Mouse (Mus musculus) gastrocnemius, adult 8-10 months (tissue): ENCODE results near the gene Gm12166. TPM values are rescaled to one million over a fixed set of nuclear protein-coding genes. Genes with fewer than 3 reads are reported as not detected.
"Not testable (repeated sequence)": the region's sequence is repeated elsewhere in the genome, so short reads cannot be mapped to it uniquely, and the experiment has no call there.

Source experiments
- DNase-seq, 2 experiments: peaks; one replicate each; pipeline ENCODE4 v3.0.0; 2022; ENCODE audit warnings: low spot score in 2 of 2
- total RNA-seq, 4 experiments: library from RNA; stranded (reverse); gene quantifications; 2 replicates each; pipeline ENCODE4 v1.2.4; 2022

The Gm12166 gene
- total RNA-seq, 4 experiments from 2014 or later: 0.86 to 1.9 (median 1.2) TPM; not detected in 1

- DNase-seq: peak; percentile 26 to 33
Observed at GRCm38 (mm10) chr11:46056770-46057411, 4.8 kb upstream of the Gm12166 start.

- DNase-seq: peak; percentile 50 to 57
Observed at GRCm38 (mm10) chr11:46055896-46056769, 4.0 kb upstream of the Gm12166 start, which contains the start of gene Adam19. Gene Adam19 (plus strand): TSS chr11:46055992.

DNA sequence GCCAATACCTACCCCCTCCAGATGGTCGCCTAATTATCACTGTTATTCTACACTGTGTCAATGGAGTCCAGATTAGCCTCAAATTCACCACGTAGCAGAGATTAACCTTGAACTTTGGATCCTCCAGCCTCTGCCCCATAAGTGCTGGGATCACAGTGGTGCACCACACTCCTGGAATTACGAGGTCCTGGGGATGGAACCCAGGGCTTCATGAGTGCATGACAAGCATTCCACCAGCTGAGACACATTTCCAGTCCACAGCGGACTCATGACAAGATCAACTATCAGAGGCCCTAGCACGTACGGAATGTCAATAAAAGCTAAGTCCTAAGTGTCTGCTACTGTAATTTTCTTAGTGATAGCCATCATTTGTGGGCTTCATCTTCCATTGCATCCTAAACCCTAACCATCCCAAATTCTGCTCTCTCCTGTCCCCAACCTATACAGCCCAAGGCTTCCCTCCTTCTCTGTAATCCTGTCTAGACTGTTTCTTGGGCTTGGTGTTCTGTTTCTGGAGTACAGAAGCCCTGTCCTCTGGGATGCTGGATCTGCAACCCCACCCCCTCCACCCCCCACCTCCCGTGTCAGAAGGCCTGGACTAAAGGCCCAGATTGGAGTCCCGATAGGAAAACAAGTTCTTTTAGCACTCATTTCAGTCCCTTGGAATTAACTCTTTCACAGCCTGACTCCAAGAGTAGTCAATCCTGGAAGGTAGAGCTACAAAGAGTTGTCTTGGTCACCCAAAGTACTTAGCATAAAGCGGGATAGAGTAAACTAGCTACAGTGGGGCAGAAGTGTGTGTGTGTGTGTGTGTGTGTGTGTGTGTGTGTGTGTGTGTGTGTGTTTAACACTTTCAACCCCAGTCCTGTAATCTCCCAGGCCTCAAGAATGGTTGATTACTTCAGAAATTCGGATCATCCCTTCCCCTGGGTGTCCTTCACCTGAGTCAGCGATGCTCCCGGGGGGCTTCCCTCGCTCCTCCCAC is 3.1 kb upstream of the Gm12166 start:
- no peak for DNase-seq

- no peak for DNase-seq
Observed at GRCm38 (mm10) chr11:46054311-46054710, 2.2 kb upstream of the Gm12166 start.

DNA sequence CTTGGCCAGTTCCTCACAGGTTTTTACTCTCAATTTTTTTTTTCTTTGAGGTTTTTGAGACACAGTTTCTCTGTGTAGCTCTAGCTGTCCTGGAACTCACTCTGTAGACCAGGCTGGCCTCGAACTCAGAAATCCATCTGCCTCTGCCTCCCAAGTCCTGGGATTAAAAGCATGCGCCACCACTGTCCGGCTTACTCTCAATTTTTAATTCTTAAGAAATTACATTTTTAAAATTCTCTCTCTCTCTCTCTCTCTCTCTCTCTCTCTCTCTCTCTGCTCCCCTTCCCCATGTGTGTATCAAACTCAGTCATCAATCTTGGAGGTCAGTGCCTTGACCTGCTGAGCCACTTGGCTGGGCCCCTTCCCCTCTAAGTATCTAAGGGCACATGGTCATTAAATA is 1.3 kb upstream of the Gm12166 start:
- not testable (repeated sequence) for DNase-seq

- no peak for DNase-seq
Observed at GRCm38 (mm10) chr11:46047264-46047663, 4.9 kb downstream of the Gm12166 start.

DNA sequence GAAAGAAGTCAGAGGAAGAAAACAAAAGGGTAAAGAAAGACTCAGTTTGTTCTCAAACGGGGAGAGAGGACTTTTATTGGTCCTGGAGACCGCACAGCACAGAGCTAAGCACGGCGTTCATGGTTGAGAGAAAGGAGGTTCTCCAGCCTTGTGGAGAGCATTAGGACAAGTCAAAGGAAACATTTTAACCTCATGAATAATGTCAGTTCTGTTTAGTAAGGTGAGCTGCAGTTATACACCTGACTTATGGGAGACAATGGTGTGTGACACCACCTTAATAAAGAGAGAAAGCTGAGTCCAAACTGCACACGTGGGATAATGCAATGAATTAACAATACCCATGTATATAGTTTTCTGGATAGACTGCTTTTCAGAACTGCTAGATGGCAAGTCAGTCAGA is 7.3 kb downstream of the Gm12166 start:
- DNase-seq: no peak

DNA sequence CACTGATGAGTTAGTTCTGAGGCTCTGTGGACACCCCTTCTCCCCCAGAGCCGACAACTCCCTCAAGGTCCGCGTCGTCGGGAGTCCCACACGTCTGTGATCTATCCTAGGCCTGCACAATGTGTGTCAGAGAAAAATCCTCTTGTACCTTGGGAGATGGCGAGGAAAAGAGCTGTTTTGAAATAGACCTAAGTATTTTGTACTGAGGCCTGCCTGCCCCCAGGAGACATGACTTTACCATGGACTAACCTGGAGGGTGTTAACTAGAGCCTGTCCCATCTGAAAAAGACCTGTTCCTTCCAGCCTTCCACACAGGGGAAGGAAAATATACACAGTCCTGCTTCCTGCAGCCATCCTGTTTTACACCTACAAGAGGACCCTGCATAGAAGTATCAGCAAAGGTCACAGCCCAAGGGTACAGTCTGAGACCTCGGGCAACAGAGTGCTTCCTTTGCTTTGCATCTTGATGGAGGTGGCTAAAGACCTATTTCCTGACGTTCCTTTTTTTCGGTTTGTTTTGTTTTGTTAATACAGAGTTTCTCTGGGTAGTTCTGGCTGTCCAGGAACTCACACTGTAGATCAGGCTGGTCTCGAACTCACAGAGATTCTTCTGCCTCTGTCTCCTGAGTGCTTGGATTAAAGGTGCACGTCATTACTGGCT is 10.4 kb downstream of the Gm12166 start:
- DNase-seq: no peak

- no peak for DNase-seq
Observed at GRCm38 (mm10) chr11:46040841-46041556, 11.1 kb downstream of the Gm12166 start.

- no peak for DNase-seq
Observed at GRCm38 (mm10) chr11:46039335-46039734, 12.8 kb downstream of the Gm12166 start.

DNA sequence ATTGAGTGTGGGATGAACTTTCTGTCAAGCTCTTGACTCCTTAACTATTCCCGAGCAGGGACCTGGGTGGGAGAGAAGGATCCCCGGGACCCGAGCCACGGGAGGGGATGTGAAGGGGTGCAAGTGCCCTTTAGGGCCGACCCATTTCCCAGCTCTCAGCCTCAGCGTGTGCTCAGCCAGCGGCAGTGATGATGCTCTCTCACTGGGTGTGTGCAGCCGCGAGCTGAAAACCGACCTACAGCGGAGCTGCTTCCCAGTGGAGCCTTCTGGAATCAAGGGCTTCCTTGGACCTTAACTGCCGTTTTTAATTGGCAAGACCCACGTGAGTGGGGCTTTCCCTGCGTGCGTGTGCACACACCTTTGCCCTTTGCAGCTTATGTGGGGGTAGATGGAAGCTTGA is 13.2 kb downstream of the Gm12166 start:
- DNase-seq: no peak

DNA sequence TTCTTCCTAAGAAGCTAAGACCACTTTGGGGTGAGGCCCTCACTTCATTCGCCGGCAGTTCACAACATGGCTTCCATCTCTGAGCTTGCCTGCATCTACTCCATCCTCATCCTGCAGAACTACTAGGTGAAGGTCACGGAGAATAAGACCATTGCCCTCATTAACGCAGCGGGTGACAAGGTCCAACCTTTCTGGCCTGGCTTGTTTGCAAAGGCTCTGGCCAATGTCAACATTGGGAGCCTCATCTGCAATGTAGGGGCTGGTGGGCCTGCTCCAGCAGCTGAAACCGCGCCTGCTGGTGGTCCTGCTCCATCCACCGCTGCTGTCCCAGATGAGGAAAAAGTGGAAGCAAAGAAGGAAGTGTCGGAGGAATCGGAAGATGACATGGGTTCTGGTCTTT is 15.7 kb downstream of the Gm12166 start:
- no peak for DNase-seq

- DNase-seq: no peak
Observed at GRCm38 (mm10) chr11:46032956-46033355, 19.2 kb downstream of the Gm12166 start.

DNA sequence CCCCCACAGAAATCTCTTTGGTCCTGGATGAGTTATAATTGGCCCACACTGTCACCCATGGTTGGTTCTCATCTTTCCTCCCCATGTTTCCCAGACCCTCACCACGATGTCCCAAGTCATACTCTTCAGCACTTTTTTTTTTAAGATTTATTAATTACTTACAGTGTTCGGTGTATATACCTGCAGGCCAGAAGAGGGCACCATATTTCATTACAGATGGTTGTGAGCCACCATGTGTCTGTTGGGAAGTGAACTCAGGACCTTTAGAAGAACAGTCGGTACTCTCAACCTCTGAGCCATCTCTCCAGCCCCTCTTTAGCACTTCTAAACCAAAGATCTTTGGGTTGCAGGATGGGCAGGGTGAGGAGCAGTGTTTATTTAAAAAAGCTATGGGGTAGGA is 20.7 kb downstream of the Gm12166 start:
- DNase-seq: no peak

DNA sequence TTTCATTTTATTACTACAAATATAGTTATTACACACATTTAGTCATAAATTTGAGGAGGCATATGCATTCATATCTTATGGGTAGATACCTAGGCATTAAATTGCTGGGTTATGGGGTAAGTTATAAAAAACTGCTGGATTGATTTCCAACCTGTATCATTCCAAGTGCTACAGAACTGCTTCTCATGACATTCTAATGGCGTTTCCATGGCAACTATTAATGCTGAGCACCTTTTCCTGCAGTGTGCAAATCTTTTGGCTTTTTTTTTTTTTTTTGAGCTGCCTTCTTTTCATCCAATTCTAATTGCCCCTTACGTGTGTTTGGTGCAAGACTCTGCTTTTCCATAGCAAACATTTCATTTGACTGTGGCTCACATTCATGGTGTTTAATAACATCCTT is 22.1 kb downstream of the Gm12166 start:
- no peak for DNase-seq

DNA sequence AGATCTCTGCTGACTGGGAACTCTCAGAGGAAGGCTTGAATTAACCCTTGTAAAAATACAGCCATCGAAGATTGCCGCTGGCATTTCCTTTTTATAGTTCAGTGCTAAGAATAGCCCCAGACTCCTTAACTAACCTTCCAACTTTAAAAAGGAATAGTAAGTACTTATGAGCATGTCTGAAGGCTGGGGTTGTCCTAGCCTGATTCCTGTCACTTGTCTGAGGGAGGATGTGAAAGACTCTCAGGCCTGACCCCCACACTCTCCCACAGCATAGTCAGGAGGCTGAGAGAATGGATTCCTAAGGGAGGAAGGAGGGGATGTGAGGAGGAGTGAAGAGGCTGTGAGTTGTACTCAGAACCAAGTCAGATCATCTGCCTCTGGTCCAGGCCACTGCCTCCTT is 22.6 kb downstream of the Gm12166 start:
- no peak for DNase-seq

DNA sequence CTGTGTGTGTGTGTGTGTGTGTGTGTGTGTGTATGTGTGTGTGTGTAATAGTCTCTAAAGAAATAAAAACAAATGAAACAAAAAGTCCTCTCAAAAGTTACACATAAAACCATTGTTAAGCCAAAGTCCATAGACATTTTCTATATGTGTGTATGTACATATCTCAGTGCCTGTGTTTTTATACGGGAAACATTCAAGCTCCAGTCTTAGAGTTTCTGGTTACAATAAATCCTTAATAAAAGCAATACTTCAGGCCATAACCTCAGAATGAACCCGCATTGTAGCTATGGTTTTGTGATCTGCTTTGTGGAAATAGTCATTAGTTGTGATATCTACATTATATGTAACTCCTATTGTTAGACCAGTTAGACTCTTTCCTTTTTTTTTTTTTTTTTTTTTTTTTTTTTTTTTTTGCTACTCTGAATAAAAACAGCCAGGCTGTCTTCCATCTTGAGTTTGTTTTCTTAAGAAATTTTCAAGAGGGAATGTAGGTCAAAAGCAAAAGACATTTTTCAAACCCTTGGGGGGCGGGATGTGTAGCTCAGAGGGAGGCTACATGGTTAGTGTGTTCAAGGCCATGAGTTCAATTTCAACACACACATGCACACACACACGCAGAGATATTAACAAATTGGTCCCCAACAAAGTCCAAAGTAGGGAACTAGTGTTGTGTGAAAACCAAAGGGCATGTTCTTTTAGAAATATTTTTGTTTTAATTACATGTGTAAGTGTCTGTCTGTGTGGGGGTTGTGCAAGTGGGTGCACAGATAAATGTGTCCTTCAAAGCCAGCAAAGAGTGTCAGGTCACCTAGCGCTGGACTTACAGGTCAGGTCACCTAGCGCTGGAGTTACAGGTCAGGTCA is 23.9 kb downstream of the Gm12166 start:
- no peak for DNase-seq

DNA sequence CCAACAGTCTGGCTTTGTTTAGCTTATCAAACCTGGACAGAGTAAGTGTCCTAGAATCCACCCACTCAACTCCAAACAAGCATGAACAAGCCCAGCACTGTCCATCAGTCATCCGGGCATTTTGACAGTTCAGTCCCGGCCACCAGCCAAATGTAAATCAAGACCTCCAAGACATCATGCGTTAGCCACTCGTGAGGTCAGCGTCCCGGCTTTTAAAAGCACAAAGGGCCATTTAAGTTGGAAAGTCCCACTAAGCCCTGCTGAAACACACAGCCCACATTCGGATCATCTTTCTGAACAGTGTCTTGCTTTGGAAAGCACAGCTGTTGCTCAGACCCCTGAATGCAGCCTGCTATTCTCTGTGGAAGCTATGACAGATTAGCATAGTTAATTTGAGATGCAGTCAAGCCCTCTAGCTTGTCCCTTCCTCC is 26.1 kb downstream of the Gm12166 start:
- DNase-seq: peak; percentile 13 to 26

- DNase-seq: no peak
Observed at GRCm38 (mm10) chr11:46022983-46023382, 29.1 kb downstream of the Gm12166 start.
